Mouse (Mus musculus): ENCODE measurements around the gene Copg1. TPM values are rescaled to one million over a fixed set of nuclear protein-coding genes. Genes with fewer than 3 reads are reported as not detected.

The Copg1 gene
- polyA plus RNA-seq, 1 experiment: 8.2 TPM

GRCm38 (mm10) chr6:87873963-87874362, 13.7 kb upstream of the Copg1 start:
- Histone ChIP-seq H3K4me3 (replicated peaks) (no peak overlapping the region), H3K9me3 (peaks cover 4% of the 10 kb centered on the region), H3K4me1 (peaks cover 79% of the 10 kb centered on the region), H3K36me3 (replicated peaks; ENCODE audit: low read length) (peaks cover 4% of the 10 kb centered on the region), H3K27me3 (replicated peaks) (no peaks in the 10 kb centered on the region)
- no peak for TF ChIP-seq FLI1 (IDR thresholded peaks at IDR 0.05; ENCODE audit: low read length)
- TF ChIP-seq GATA1 (IDR thresholded peaks at IDR 0.05; ENCODE audit: borderline replicate concordance, low read length): no peak

DNA sequence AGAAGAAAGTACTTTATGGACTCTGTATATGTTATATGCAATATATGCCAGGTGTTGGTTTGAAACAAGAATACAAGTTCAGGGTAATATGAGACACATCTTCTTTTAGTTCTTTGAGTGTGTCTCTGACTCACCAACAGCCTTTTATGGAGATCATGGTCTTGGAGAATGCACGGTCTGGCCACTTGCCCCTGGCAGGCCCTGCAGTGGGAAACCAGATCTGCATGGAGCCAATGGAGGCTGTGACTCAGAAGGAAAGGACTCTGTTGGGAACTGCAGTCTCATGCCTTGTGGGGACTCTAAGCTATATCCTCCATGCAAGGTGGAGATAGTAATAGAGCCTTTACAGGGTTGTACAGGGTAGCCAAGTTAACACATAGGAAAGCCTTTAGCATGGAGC, 12.5 kb upstream of the Copg1 start:
- peaks cover 4% of the 10 kb centered on the region for H3K9me3 ChIP-seq

DNA sequence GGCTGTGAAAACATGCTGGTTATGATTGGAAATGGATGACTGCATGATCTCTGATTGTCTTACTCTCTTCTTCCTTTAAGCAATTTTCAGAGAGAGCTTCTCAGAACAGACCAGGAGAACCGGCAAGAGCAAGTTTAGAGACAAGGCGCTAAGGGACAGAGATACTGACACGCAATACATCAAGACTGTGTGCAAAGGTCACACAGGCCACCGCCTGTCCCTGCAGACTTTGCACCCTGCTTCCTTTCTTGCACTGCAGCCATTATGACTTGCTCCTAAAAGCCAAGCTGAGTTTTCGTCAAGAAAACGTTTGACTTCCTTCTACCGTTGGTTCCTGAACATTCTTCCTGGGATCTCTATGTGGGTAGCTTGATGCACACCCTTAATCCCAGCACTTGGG, 12.1 kb upstream of the Copg1 start:
- no peak for TF ChIP-seq GATA1 (IDR thresholded peaks at IDR 0.05; ENCODE audit: borderline replicate concordance, low read length)
- no peak for TF ChIP-seq FLI1 (IDR thresholded peaks at IDR 0.05; ENCODE audit: low read length)
- Histone ChIP-seq H3K36me3 (replicated peaks; ENCODE audit: low read length) (peaks cover 4% of the 10 kb centered on the region), H3K4me1 (peaks cover 81% of the 10 kb centered on the region), H3K9me3 (peaks cover 4% of the 10 kb centered on the region), H3K4me3 (replicated peaks) (peak overlapping the region; percentile 72), H3K27me3 (replicated peaks) (no peaks in the 10 kb centered on the region)

More for the DNA sequence above, 12.5 kb upstream of the Copg1 start:
- TF ChIP-seq GATA1 (IDR thresholded peaks at IDR 0.05; ENCODE audit: borderline replicate concordance, low read length) (no peak), FLI1 (IDR thresholded peaks at IDR 0.05; ENCODE audit: low read length) (no peak)
- H3K4me1 ChIP-seq: peaks cover 81% of the 10 kb centered on the region
- peak overlapping the region; percentile 44 for H3K4me3 ChIP-seq (replicated peaks)
- peaks cover 4% of the 10 kb centered on the region for H3K36me3 ChIP-seq (replicated peaks; ENCODE audit: low read length)
- H3K27me3 ChIP-seq (replicated peaks): no peaks in the 10 kb centered on the region

DNA sequence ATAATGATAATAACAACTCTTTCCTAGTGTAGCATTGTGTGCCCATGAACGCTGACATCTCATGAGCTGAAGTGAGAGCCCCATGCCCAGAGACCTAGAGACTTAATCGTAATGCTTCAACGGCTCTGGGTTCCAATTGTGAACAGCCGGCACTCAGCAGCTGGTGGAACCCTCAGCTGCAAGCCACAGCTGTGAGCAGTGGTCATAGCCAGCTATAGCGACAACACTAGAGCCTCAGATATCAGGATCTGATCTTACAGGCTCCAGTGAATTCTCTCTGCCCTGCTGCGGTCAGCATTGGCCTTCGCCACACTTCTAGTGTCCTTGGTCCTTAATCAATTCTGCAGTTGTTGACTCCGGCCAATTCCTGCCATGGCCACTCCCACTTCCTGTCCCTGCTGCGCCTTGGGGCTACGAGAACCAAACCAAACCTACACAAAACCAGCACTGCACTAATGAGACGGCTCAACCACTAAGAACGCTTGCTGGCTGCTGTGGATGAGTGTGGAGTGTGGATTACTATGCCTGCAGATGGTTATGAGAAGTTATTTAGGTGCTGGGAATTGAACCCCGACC, 11.5 kb upstream of the Copg1 start:
- Histone ChIP-seq H3K9me3 (peaks cover 4% of the 10 kb centered on the region), H3K4me1 (peaks cover 84% of the 10 kb centered on the region), H3K27me3 (replicated peaks) (no peaks in the 10 kb centered on the region), H3K4me3 (replicated peaks) (peak overlapping the region; percentile 70), H3K36me3 (replicated peaks; ENCODE audit: low read length) (peaks cover 4% of the 10 kb centered on the region)
- TF ChIP-seq FLI1 (IDR thresholded peaks at IDR 0.05; ENCODE audit: low read length) (no peak), GATA1 (IDR thresholded peaks at IDR 0.05; ENCODE audit: borderline replicate concordance, low read length) (no peak)

GRCm38 (mm10) chr6:87879010-87879409, 8.6 kb upstream of the Copg1 start:
- peaks cover 3% of the 10 kb centered on the region for H3K9me3 ChIP-seq
- H3K4me3 ChIP-seq (replicated peaks): no peak overlapping the region
- peaks cover 3% of the 10 kb centered on the region for H3K36me3 ChIP-seq (replicated peaks; ENCODE audit: low read length)
- TF ChIP-seq GATA1 (IDR thresholded peaks at IDR 0.05; ENCODE audit: borderline replicate concordance, low read length) (no peak), FLI1 (IDR thresholded peaks at IDR 0.05; ENCODE audit: low read length) (no peak)
- H3K27me3 ChIP-seq (replicated peaks): no peaks in the 10 kb centered on the region
- H3K4me1 ChIP-seq: peaks cover 93% of the 10 kb centered on the region

- H3K4me3 ChIP-seq (replicated peaks): no peak overlapping the region
- TF ChIP-seq GATA1 (IDR thresholded peaks at IDR 0.05; ENCODE audit: borderline replicate concordance, low read length) (no peak), FLI1 (IDR thresholded peaks at IDR 0.05; ENCODE audit: low read length) (no peak)
- no peaks in the 10 kb centered on the region for H3K36me3 ChIP-seq (replicated peaks; ENCODE audit: low read length)
- H3K9me3 ChIP-seq: no peaks in the 10 kb centered on the region
- no peaks in the 10 kb centered on the region for H3K27me3 ChIP-seq (replicated peaks)
- H3K4me1 ChIP-seq: peaks cover 90% of the 10 kb centered on the region
These were observed 8.0 kb upstream of the Copg1 start for GRCm38 (mm10) chr6:87879628-87880027.

DNA sequence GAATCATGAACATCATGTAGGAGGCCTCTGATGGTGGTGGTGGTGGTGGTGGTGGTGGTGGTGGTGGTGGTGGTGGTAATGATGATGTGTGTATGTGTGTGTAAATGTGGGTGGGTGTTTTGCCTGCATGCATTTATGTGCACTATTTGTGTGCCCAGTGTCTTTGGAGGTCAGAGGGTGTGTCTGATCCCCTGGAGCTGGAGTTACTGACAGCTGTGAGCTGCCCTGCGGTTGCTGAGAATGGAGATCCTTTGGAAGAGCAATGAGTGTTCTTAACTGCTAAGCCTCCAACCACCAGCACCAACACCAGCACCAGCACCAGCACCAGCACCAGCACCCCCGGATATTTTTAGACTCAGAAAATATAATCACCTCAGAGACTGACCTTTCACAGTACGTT, 5.4 kb upstream of the Copg1 start:
- H3K27me3 ChIP-seq (replicated peaks): no peaks in the 10 kb centered on the region
- TF ChIP-seq GATA1 (IDR thresholded peaks at IDR 0.05; ENCODE audit: borderline replicate concordance, low read length) (no peak), FLI1 (IDR thresholded peaks at IDR 0.05; ENCODE audit: low read length) (no peak)

DNA sequence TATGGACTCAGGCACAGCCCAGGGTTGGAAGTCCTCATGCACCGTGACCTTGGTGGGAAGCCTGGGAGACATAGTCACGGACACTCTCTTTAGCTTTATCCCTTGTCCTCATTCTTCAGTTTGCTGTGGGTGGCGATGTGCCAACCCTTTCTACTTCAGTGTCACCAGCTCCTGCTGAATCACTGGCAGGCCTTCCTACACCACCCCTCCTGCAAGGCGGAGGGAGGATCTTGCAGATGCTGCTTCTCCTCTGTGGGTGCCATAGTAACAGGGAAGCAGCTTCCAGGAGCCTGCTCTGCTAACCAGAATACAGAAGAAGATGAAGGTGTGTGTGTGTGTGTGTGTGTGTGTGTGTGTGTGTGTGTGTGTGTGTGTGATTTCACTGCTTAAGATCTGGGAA, 4.8 kb upstream of the Copg1 start:
- TF ChIP-seq FLI1 (IDR thresholded peaks at IDR 0.05; ENCODE audit: low read length): no peak
- TF ChIP-seq GATA1 (IDR thresholded peaks at IDR 0.05; ENCODE audit: borderline replicate concordance, low read length): no peak
- Histone ChIP-seq H3K9me3 (no peaks in the 10 kb centered on the region), H3K27me3 (replicated peaks) (no peaks in the 10 kb centered on the region), H3K4me1 (peaks cover 74% of the 10 kb centered on the region), H3K4me3 (replicated peaks) (no peak overlapping the region), H3K36me3 (replicated peaks; ENCODE audit: low read length) (no peaks in the 10 kb centered on the region)

More for the DNA sequence above, 5.4 kb upstream of the Copg1 start:
- no peaks in the 10 kb centered on the region for H3K36me3 ChIP-seq (replicated peaks; ENCODE audit: low read length)
- H3K4me1 ChIP-seq: peaks cover 77% of the 10 kb centered on the region
- H3K4me3 ChIP-seq (replicated peaks): no peak overlapping the region
- H3K9me3 ChIP-seq: no peaks in the 10 kb centered on the region

DNA sequence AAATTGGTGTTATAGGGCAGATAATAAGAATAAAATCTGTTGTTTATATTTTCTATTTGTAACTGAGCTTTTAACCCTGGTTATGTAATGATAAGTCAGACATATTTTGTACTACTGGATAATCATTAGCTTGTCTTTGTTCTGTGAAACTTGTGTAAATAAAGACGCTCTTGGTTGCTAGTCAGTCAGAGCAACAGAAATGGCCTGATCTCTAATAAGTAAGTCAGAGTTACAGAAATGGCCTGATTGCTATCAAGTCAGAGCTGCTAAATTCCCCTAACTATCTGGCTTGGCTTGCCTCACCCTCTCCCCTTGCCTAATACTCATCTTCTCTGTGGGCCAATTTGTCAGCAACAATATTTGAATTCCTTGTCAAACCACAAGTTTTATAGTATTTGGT, 893 bp upstream of the Copg1 start:
- peaks cover 33% of the 10 kb centered on the region for H3K36me3 ChIP-seq (replicated peaks; ENCODE audit: low read length)
- TF ChIP-seq FLI1 (IDR thresholded peaks at IDR 0.05; ENCODE audit: low read length) (no peak), GATA1 (IDR thresholded peaks at IDR 0.05; ENCODE audit: borderline replicate concordance, low read length) (no peak)
- no peak overlapping the region for H3K4me3 ChIP-seq (replicated peaks)
- H3K9me3 ChIP-seq: no peaks in the 10 kb centered on the region
- peaks cover 66% of the 10 kb centered on the region for H3K4me1 ChIP-seq
- H3K27me3 ChIP-seq (replicated peaks): no peaks in the 10 kb centered on the region

GRCm38 (mm10) chr6:87893931-87894330, 6.3 kb downstream of the Copg1 start:
- Histone ChIP-seq H3K4me3 (replicated peaks) (no peak overlapping the region), H3K36me3 (replicated peaks; ENCODE audit: low read length) (peaks cover 99% of the 10 kb centered on the region), H3K9me3 (no peaks in the 10 kb centered on the region), H3K27me3 (replicated peaks) (no peaks in the 10 kb centered on the region), H3K4me1 (peaks cover 21% of the 10 kb centered on the region)
- no peak for TF ChIP-seq GATA1 (IDR thresholded peaks at IDR 0.05; ENCODE audit: borderline replicate concordance, low read length)
- no peak for TF ChIP-seq FLI1 (IDR thresholded peaks at IDR 0.05; ENCODE audit: low read length)

Measured in megakaryocyte, embryonic 14.5 days (primary cell).